Mouse (Mus musculus) C2C12 (cell line): ENCODE data around the gene Selenok.

Experiments used
- CTCF ChIP-seq: IDR thresholded peaks from one replicate; pipeline ENCODE4 v1.5.1; 2011; ENCODE audit not compliant: control insufficient read depth, insufficient read depth, insufficient read length
- MAX ChIP-seq: IDR thresholded peaks from one replicate; pipeline ENCODE4 v1.6.1; 2011; ENCODE audit warnings: mild to moderate bottlenecking, control low read depth
- MYOG ChIP-seq: IDR thresholded peaks from one replicate; pipeline ENCODE4 v1.6.1; 2011; ENCODE audit not compliant: control insufficient read depth, insufficient read length; ENCODE audit errors: extremely low read depth
- USF1 ChIP-seq: IDR thresholded peaks from one replicate; pipeline ENCODE4 v1.6.1; 2011; ENCODE audit warnings: low read depth, mild to moderate bottlenecking, control low read depth, moderate library complexity

DNA sequence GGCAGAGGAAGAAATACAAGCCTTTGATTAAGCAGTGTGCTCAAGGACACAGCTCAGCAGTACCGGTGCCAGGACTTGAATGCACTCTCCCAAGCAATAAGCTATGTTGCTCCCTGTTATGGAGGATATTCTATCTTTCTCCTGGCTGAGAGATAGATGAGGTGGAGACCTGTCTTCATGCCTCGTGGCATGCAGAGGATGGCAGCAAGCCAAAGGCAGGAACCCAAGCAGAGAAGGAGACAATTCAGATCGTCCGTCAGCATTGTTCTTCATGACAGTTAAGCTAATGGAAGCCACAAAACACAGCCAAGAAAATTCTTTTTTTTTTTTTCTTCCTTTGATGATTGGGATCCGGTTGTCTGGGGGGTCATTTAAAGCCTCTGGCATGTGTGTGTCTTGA, 32.6 kb upstream of the Selenok start:
- TF ChIP-seq CTCF (no peak), USF1 (no peak), MAX (no peak), MYOG (no peak)
